Mouse (Mus musculus): ENCODE measurements around the gene Atxn1.

DNA sequence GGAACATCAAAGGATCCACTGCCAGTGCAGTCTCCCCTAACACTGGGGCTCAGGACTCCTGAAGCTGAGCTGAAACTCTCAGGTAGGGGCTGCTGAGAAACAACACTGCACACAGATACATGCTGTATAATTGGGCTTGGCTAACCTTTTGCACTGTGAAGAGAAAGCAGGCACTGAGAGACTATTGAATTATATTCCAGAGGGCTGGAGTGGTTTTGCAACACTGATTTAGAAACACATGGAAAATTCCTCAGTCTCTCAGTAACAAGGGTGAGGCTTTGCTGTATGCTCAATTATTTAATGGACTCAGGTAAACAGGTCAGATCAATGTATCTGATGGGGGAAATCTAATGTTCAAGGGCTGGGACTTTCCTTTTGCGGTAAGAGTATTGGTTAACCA, 307.6 kb downstream of the Atxn1 start:
- no peak for TF ChIP-seq CTCF (conservative IDR thresholded peaks at IDR 0.05 in 1 of 2, IDR thresholded peaks at IDR 0.05 in 1 of 2; ENCODE audit: low read depth in 2 of 2, low read length in 2 of 2)
- TF ChIP-seq MXI1 (IDR thresholded peaks at IDR 0.05; ENCODE audit: low read depth, low read length): no peak
- no peak for TF ChIP-seq KAT2A (IDR thresholded peaks at IDR 0.05; ENCODE audit: insufficient replicate concordance, low read length)
- no peak for TF ChIP-seq EP300 (IDR thresholded peaks at IDR 0.05; ENCODE audit: low read length)
